Mouse (Mus musculus): Measurements from ENCODE around the gene Ptprr. TPM values are rescaled to one million over a fixed set of nuclear protein-coding genes. Genes with fewer than 3 reads are reported as not detected.

Gene Ptprr
- polyA plus RNA-seq, 1 experiment from 2014 or later = 2.2 TPM

- TF ChIP-seq CTCF (IDR thresholded peaks at IDR 0.05; ENCODE audit: low read depth) = no peak
- DNase-seq (ENCODE audit: low spot score) (no peak), ATAC-seq (replicated peaks; ENCODE audit: low FRiP score, low read depth) (no peak)
- Histone ChIP-seq H3K36me3 (ENCODE audit: insufficient read depth, low read length) (no peaks in the 10 kb centered on the region), H3K27ac (no peak within 1 kb of the TSS), H3K4me1 (replicated peaks; ENCODE audit: insufficient read depth, low read length) (no peaks in the 10 kb centered on the region), H3K4me3 (replicated peaks; ENCODE audit: low read depth, low read length) (no peak within 1 kb of the TSS), H3K9ac (ENCODE audit: low read depth, low read length) (no peak within 1 kb of the TSS), H3K9me3 (replicated peaks; ENCODE audit: low read length) (no peaks in the 10 kb centered on the region), H3K4me2 (ENCODE audit: low read length) (no peak within 1 kb of the TSS), H3K27me3 (ENCODE audit: insufficient read depth, low read length) (no peaks in the 10 kb centered on the region)
- 97% methylated on average over 37 of the region's 39 CpGs for WGBS
These were observed 96.0 kb downstream of the Ptprr start, which contains the start of gene 4933416C03Rik for GRCm38 (mm10) chr10:116113867-116114474. Gene 4933416C03Rik (minus strand): TSS chr10:116113917.

GRCm38 (mm10) chr10:116115881-116116677 is 98.1 kb downstream of the Ptprr start:
- no peak overlapping the region for H3K4me2 ChIP-seq (ENCODE audit: low read length)
- no peaks in the 10 kb centered on the region for H3K9me3 ChIP-seq (replicated peaks; ENCODE audit: low read length)
- no peaks in the 10 kb centered on the region for H3K4me1 ChIP-seq (replicated peaks; ENCODE audit: insufficient read depth, low read length)
- no peak overlapping the region for H3K9ac ChIP-seq (ENCODE audit: low read depth, low read length)
- DNase-seq (ENCODE audit: low spot score) (no peak), ATAC-seq (replicated peaks; ENCODE audit: low FRiP score, low read depth) (no peak)
- no peak for TF ChIP-seq CTCF (IDR thresholded peaks at IDR 0.05; ENCODE audit: low read depth)
- H3K27me3 ChIP-seq (ENCODE audit: insufficient read depth, low read length) = no peaks in the 10 kb centered on the region
- H3K4me3 ChIP-seq (replicated peaks; ENCODE audit: low read depth, low read length) = no peak overlapping the region
- no peak overlapping the region for H3K27ac ChIP-seq
- WGBS = 57% methylated on average over 4 of the region's 4 CpGs
- no peaks in the 10 kb centered on the region for H3K36me3 ChIP-seq (ENCODE audit: insufficient read depth, low read length)

GRCm38 (mm10) chr10:116117060-116117459 is 99.0 kb downstream of the Ptprr start:
- H3K4me1 ChIP-seq (replicated peaks; ENCODE audit: insufficient read depth, low read length) = no peaks in the 10 kb centered on the region
- ATAC-seq (replicated peaks; ENCODE audit: low FRiP score, low read depth) = no peak
- no peak for TF ChIP-seq CTCF (IDR thresholded peaks at IDR 0.05; ENCODE audit: low read depth)
- no peak overlapping the region for H3K4me3 ChIP-seq (replicated peaks; ENCODE audit: low read depth, low read length)
- H3K27ac ChIP-seq = no peak overlapping the region
- H3K4me2 ChIP-seq (ENCODE audit: low read length) = no peak overlapping the region
- no peaks in the 10 kb centered on the region for H3K9me3 ChIP-seq (replicated peaks; ENCODE audit: low read length)
- H3K9ac ChIP-seq (ENCODE audit: low read depth, low read length) = no peak overlapping the region
- H3K27me3 ChIP-seq (ENCODE audit: insufficient read depth, low read length) = no peaks in the 10 kb centered on the region
- DNase-seq (ENCODE audit: low spot score) = no peak
- H3K36me3 ChIP-seq (ENCODE audit: insufficient read depth, low read length) = no peaks in the 10 kb centered on the region
- 75% methylated on average over 8 of the region's 8 CpGs for WGBS

- Histone ChIP-seq H3K27ac (no peak overlapping the region), H3K4me3 (replicated peaks; ENCODE audit: low read depth, low read length) (no peak overlapping the region), H3K36me3 (ENCODE audit: insufficient read depth, low read length) (no peaks in the 10 kb centered on the region), H3K4me1 (replicated peaks; ENCODE audit: insufficient read depth, low read length) (no peaks in the 10 kb centered on the region), H3K9me3 (replicated peaks; ENCODE audit: low read length) (no peaks in the 10 kb centered on the region), H3K4me2 (ENCODE audit: low read length) (no peak overlapping the region), H3K27me3 (ENCODE audit: insufficient read depth, low read length) (no peaks in the 10 kb centered on the region), H3K9ac (ENCODE audit: low read depth, low read length) (no peak overlapping the region)
- 84% methylated on average over 2 of the region's 2 CpGs for WGBS
- TF ChIP-seq CTCF (IDR thresholded peaks at IDR 0.05; ENCODE audit: low read depth) = no peak
- no peak for DNase-seq (ENCODE audit: low spot score)
- no peak for ATAC-seq (replicated peaks; ENCODE audit: low FRiP score, low read depth)
These were observed 103.5 kb downstream of the Ptprr start for GRCm38 (mm10) chr10:116121463-116121862.

GRCm38 (mm10) chr10:116123808-116124207 is 105.8 kb downstream of the Ptprr start:
- no peak for ATAC-seq (replicated peaks; ENCODE audit: low FRiP score, low read depth)
- 77% methylated on average over 2 of the region's 2 CpGs for WGBS

GRCm38 (mm10) chr10:116125364-116125763 is 107.4 kb downstream of the Ptprr start:
- H3K36me3 ChIP-seq (ENCODE audit: insufficient read depth, low read length) = no peaks in the 10 kb centered on the region
- no peak overlapping the region for H3K9ac ChIP-seq (ENCODE audit: low read depth, low read length)
- H3K4me3 ChIP-seq (replicated peaks; ENCODE audit: low read depth, low read length) = no peak overlapping the region
- 79% methylated on average over 5 of the region's 5 CpGs for WGBS
- no peaks in the 10 kb centered on the region for H3K9me3 ChIP-seq (replicated peaks; ENCODE audit: low read length)
- no peak for TF ChIP-seq CTCF (IDR thresholded peaks at IDR 0.05; ENCODE audit: low read depth)
- no peaks in the 10 kb centered on the region for H3K4me1 ChIP-seq (replicated peaks; ENCODE audit: insufficient read depth, low read length)
- no peak overlapping the region for H3K4me2 ChIP-seq (ENCODE audit: low read length)
- DNase-seq (ENCODE audit: low spot score) = no peak
- no peak for ATAC-seq (replicated peaks; ENCODE audit: low FRiP score, low read depth)
- H3K27ac ChIP-seq = no peak overlapping the region
- H3K27me3 ChIP-seq (ENCODE audit: insufficient read depth, low read length) = no peaks in the 10 kb centered on the region

More at GRCm38 (mm10) chr10:116123808-116124207, 105.8 kb downstream of the Ptprr start:
- H3K9ac ChIP-seq (ENCODE audit: low read depth, low read length) = no peak overlapping the region
- no peak overlapping the region for H3K27ac ChIP-seq
- H3K36me3 ChIP-seq (ENCODE audit: insufficient read depth, low read length) = no peaks in the 10 kb centered on the region
- no peaks in the 10 kb centered on the region for H3K4me1 ChIP-seq (replicated peaks; ENCODE audit: insufficient read depth, low read length)
- no peaks in the 10 kb centered on the region for H3K27me3 ChIP-seq (ENCODE audit: insufficient read depth, low read length)
- no peak overlapping the region for H3K4me2 ChIP-seq (ENCODE audit: low read length)
- TF ChIP-seq CTCF (IDR thresholded peaks at IDR 0.05; ENCODE audit: low read depth) = no peak
- no peak overlapping the region for H3K4me3 ChIP-seq (replicated peaks; ENCODE audit: low read depth, low read length)
- no peaks in the 10 kb centered on the region for H3K9me3 ChIP-seq (replicated peaks; ENCODE audit: low read length)
- no peak for DNase-seq (ENCODE audit: low spot score)

Measured in kidney, postnatal 0 days (tissue).